Mouse (Mus musculus): ENCODE results near the gene 1700023F06Rik.

- TF ChIP-seq CTCF (IDR thresholded peaks at IDR 0.05; ENCODE audit: low read depth, low read length) (no peak), TAL1 (conservative IDR thresholded peaks at IDR 0.05; ENCODE audit: low read depth, low read length) (no peak), POLR2AphosphoS5 (IDR thresholded peaks at IDR 0.05; ENCODE audit: insufficient replicate concordance, low read depth, low read length) (no peak), GATA1 (IDR thresholded peaks at IDR 0.05; ENCODE audit: borderline replicate concordance, low read length) (no peak)
These were observed 11.6 kb upstream of the 1700023F06Rik start for GRCm38 (mm10) chr11:103219995-103220394.
